Mouse (Mus musculus): ENCODE measurements around the gene Gak. TPM values are rescaled to one million over a fixed set of nuclear protein-coding genes. Genes with fewer than 3 reads are reported as not detected.

Gak gene
- 65.6 and 99.4 TPM in 2 replicates for polyA plus RNA-seq (2012)

DNA sequence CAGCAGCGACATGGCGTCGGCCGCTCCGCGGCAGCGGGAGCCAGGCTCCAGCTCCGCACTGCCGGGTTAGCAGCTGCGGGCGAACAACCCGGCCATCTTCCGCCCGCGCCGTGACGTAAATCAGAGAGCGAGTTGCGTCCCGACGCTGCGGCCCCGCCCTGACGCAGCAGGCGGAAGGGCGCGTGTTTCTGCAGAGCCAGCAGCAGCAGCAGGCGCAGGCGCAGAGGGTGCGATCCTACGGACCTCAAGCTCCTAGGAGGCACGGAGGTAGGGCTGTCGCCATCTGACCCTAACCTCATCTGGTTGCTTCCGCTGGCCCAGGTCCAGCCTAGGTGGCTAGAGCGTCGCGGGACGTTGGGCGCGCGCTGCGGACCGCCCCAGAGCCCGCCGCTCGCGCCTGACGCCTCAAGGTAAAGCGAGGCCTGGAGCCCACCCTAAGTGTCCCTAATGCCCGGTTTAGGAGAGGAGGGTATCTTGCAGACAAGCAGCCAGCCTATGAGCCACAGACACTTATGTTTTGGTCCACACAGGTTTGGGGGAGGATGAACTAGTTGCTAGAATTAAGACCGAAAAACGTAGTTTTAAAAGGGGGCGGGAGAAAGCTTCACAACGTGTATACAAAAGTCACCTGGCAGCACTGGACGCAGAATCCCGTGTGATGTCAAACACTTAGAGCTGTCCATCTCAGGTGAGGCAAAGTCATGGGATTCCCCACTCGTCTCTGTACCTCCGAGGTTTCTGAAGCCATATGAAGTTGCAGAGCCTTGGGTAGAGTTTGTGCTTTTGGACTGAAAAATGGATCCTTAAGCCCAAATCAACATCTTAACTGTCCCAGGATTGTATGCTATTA is at the start of gene Gak, which contains the start of gene Tmem175:
Gak (minus strand) TSS at position 122 of the 850 bp plus-strand sequence.
Tmem175 (plus strand) TSS at position 137 of the 850 bp plus-strand sequence.
- TF ChIP-seq GATA1 (IDR thresholded peaks at IDR 0.05; ENCODE audit: low read length), result no peak

DNA sequence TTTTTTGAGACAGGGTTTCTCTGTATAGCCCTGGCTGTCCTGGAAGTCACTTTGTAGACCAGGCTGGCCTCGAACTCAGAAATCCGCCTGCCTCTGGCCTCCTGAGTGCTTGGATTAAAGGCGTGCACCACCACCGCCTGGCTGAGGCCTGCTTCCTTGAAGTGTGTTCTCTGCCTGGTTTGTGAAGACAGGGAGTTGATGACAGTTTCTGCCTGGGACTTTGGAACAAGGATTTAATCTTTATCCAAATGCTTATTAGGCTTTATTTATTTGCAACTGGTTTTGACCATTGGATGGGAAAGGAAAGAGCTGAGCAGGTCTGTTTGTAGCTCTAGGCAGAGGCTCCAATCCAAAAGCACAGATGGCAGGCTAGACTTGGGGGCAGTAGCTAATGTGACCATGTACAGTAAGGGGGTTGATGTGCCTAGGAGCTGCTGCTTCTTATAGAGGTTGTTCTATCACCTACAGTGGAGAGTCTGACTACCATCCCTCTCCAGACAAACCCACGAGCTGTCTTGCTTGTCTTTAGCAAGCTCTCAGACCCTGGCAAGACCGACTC is 48.8 kb upstream of the Gak start:
- TF ChIP-seq GATA1 (IDR thresholded peaks at IDR 0.05; ENCODE audit: low read length), result no peak

DNA sequence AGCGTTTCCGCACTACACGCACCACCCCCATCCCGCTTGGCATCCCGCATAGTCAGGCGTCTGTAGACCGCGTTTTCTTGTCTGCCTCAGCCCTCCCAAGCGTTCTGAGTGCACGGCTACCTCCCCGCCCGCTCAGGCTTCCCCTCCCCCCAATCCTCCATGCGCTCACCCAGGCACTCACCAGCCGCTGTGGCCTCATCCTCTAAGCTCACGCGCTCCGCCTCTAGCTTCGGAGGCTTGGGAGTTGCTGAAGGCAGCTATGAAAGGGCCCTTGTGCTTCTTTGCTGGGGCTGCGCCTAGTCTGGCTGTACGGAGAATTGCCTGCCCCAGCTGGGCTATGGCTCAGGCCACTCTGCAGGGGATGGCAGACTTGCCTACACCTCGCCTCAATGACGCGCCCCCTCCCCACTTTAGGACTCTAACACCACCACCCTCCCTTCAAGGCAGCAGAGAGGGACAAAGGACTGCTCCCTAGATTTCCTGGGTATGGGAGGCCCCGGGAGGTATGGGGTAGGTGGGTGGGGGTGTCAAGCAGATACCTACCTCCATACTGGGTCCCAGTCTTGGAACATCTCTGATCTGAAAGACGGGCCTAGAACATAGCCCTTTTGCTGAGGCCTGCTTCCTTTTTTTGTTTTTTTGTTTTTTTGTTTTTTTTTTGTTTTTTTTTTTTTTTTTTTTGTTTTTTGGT is 48.2 kb upstream of the Gak start:
- TF ChIP-seq GATA1 (IDR thresholded peaks at IDR 0.05; ENCODE audit: low read length), result no peak

DNA sequence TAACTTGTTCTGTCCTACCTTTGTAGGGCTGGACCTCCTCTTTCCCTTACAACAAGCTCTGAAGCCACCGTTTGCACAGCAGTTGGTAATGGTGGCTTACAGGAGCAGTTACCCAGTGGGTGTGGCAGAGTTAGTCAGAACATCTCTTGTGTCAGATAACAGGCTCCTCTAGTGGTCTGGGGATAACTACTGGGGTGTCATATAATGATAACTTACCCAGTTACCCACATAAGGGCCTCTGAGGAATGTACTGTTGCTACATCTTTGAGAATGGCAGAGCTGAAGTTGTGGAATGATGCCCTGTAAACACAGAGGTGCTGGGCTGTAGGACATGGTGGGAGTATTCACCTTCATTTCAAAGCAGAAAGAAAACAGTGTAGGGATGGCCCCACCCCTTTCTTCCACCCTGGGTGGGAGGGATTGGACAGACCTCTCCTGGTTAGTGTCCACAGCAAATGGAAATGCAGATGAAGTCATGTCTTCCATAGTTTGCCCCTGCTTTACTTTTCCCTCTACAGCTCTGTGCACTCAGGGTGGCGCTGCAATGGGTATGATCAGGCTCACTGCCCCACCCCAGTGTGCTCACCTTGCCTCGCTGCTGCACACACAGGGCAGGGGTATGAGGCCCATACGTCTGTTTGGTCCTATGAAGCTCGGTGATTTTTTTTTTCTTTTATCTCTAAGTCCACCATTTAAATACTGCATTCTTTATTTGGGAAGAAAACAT is 47.4 kb upstream of the Gak start:
- no peak for TF ChIP-seq GATA1 (IDR thresholded peaks at IDR 0.05; ENCODE audit: low read length)

DNA sequence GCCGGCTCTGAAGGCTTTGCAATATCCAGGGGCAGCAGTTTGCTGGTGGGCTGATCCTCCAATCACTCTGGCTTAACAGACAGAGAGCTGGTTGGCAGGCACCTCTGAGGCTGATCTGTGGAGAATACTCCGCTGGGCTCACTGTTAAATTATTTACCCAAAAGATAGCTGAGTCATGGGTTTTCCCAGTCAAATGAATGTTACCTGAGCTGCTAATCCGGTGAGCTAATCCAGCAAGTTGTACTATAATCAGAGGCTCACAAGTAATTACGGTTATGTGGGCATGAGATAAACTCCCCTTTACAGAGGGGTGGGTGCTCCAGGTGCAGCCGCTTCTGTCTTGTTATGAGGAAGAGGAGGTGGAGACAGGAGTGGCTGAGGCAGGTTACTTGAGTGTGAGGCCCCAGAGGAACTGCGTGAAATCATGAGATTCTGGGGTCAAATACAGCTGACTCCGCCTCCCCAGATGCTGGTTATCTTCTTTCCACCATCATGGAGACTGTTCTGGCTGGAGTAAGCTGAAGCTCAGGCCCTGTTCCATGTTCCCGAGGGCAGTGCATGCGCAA is 45.8 kb upstream of the Gak start, which contains the start of gene Slc26a1:
Slc26a1 (minus strand) TSS at position 319 of the 566 bp plus-strand sequence.
- no peak for TF ChIP-seq GATA1 (IDR thresholded peaks at IDR 0.05; ENCODE audit: low read length)

DNA sequence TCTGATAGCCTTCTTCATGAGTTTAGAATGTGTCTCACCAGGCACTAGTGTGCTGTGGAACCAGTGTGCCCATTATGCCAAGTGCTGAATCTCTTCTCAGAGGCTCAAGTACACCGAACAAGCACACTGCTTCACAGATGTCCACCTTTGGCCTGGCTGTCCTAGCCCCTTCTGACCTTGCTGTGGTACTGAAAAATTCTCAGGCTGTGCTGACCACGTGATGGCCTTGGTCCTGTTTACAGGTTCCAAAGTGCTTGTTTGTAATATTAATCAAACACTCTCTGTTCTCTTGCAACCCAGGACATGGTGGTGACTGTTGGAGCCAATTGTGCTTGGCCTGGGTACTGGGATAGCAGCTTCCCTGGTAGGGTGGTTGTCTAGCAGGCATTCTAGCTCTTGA is 45.1 kb upstream of the Gak start:
- no peak for TF ChIP-seq GATA1 (IDR thresholded peaks at IDR 0.05; ENCODE audit: low read length)

DNA sequence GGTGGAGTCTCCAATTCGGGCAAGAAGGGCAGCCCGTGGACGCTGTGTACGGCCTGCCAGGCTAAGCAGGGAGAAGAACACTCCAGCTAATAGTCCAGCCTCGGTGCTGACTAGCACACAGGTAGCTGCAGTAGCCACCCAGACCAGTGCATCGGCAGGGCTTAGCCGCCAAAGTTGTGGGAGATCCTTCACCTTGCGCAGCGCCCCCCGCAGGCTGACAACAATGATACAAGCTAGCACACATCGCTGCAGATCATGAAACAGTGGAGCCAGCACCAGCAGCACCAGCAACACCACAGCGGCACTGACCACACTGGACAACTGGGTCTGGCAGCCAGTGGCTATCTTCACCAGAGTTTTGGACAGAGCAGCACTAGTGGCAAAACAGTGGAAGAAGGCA is 42.2 kb upstream of the Gak start:
- TF ChIP-seq GATA1 (IDR thresholded peaks at IDR 0.05; ENCODE audit: low read length), result no peak

DNA sequence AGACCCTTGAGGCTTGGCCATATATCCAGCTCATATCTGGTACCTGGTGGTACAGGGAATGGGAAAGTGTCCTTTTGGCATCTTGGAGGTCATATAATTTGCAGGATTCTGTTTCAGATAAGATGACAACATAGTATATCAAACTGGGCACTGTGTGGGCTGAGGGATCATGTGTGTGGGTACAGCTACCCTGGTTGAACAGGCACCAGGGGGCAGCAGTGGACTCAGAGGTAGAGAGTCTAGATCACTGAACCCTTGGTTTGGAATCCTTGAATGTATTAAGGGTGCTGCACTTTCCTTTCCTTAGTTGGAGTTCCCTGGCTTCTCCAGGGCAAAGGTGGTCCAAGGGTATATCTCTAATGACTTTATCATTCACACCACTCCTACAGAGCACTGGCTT is 41.2 kb upstream of the Gak start:
- TF ChIP-seq GATA1 (IDR thresholded peaks at IDR 0.05; ENCODE audit: low read length), result no peak

DNA sequence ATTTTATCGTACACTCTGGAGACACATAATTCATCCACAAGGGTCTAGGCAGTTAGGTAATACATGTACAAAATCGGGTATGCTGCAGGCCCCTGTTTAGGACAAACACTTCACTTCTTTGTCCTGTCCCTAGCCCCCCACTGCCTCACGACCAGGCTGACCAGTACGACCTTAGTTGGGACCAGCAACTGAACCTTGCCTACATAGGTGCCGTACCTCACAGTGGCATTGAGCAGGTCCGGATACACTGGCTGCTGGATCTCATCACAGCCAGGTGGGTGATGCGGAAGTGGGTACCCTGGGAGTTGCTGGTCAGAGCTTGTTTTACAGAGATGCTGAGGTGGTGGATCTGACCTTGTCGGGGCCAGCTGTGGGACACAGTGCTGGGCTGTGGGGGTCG is 40.4 kb upstream of the Gak start:
- TF ChIP-seq GATA1 (IDR thresholded peaks at IDR 0.05; ENCODE audit: low read length), result no peak

DNA sequence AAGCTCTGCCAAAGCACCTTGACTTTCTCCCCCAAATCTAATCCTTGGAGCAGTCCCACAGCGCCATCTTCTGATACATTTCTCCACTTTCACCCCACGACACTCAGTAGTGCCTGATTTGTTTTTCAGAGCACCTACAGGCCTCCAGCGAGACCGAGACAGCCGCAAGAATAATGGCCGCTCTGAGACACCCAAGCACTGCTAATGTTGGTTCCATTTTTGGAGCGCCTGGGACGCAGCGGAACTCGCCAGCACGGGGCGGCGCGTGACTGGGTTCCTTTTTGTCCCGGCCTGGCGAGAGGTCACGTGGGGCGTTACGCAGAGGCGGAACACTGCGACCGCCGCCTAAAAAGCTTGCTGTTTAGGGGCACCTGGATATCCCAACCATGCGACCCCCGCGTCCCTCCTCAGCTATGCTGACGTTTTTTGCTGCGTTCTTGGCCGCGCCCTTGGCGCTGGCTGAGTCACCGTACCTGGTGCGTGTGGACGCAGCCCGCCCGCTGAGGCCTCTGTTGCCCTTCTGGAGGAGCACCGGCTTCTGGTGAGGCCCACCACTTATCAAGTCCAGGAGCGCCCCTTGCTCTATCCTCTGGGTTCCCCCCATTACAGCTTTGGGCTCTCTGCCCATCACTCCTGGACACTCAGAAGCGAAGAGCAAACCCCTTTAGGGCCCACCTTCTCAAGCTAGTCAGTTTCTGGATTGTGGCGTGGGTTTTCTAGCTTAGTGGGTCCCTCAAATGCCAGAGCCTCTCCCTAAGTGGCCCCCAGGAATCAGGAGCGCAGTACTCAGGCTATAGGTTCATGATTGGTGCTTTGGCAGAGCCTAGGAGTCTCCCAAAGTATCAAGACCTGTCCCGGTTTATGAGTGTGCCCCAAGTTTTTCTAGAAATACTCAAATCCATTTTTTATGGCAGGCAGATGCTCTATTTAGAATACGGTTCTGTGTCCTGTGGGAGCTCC is 39.7 kb upstream of the Gak start, which contains the start of gene Dgkq:
Dgkq (minus strand) TSS at position 696 of the 960 bp plus-strand sequence.
- TF ChIP-seq GATA1 (IDR thresholded peaks at IDR 0.05; ENCODE audit: low read length), result no peak

DNA sequence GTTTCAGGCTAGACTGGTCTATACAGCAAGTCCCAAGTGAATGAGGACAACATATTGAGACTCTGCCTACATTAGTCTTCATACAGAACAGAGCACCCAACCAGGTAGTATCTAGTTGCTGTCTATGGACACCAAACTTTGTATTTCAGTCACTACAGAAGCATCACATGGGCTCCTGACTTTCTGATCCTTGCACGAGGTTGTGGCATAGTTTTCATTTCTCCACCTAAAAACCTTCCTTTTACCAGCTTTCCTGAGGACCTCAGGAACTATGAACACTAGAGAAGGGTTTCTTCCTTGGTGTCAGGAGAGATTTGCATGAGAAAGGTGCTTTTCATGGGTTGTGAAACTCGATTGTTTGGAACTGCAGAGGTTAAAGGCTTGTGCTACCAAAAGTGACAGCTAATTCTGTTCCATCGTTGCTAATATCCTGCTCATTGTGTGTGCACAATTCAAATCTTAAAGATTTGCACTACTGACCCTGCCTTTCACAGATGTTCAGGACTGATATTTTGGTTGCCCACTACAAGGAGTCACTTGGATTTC is 38.9 kb upstream of the Gak start:
- TF ChIP-seq GATA1 (IDR thresholded peaks at IDR 0.05; ENCODE audit: low read length), result no peak

DNA sequence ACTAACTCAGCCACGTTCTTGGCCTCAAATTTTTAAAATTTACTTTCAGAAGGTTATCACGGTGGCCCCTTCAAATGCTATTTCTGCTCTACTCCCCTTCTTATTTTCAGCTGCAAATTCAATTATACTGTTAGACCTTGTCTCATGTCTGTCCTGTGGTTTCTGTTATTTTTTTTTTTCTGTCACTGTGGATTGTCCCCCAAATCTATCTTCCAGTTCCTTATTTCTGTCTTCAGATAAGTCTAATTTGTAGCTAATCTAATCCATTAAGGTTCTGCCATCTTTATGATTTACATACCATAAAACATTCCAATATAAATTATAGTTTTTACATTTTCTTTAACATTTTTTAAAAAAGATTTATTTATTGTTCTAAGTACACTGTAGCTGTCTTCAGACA is 37.8 kb upstream of the Gak start:
- TF ChIP-seq GATA1 (IDR thresholded peaks at IDR 0.05; ENCODE audit: low read length), result no peak

DNA sequence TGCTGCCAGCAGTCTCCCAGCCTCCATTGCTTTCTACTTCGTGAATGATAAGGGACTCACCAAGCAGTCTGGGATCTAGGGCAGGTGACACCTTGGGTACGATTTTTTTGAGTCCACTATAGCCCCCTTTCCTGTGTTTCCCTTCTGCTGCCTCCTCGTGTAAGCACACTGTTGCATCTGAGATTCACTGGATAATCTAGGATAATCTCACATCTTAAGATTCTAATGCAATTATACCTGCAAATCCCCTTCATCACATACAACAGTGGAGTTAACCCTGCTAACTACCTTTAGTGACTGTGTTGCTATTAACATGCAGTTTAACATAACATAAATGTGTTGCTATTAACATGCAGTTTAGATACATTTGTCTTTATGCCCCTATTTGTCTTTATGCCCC is 35.5 kb upstream of the Gak start:
- TF ChIP-seq GATA1 (IDR thresholded peaks at IDR 0.05; ENCODE audit: low read length), result no peak

DNA sequence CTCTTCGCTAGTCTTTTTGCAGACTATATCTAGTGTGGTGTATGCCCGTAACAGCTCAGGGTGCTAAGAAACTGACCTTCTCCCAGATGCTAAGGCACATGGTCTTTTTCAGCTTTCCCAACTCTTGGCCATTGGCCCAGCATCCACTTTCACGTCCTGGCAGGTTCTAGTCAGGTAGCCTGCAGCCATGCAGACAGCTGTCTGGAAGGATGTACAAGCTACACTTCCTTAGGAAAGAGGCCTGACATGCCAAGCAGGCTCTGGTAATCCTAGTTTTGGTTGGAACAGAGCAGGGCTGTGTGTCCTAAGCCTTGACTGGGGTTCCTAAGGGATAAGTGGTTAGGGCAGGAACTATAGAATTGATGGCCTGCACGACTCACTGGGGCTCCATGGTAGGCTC is 33.2 kb upstream of the Gak start:
- no peak for TF ChIP-seq GATA1 (IDR thresholded peaks at IDR 0.05; ENCODE audit: low read length)

All from G1E-ER4 (cell line).